Mouse (Mus musculus): ENCODE data around the gene Slc30a3. TPM values are rescaled to one million over a fixed set of nuclear protein-coding genes. Genes with fewer than 3 reads are reported as not detected.
"Not testable (repeated sequence)": the region's sequence is repeated elsewhere in the genome, so short reads cannot be mapped to it uniquely, and the experiment has no call there.

Slc30a3 gene
- polyA plus RNA-seq, 1 experiment from 2014 or later = 18.0 TPM

- Histone ChIP-seq H3K4me2 (ENCODE audit: low read length) (no peak overlapping the region), H3K9ac (ENCODE audit: low read depth, low read length) (no peak overlapping the region), H3K27ac (ENCODE audit: low read length) (no peak overlapping the region), H3K27me3 (ENCODE audit: control insufficient read depth, insufficient read depth, low read depth, low read length) (no peaks in the 10 kb centered on the region), H3K4me3 (ENCODE audit: low read depth, low read length) (no peak overlapping the region), H3K36me3 (ENCODE audit: control insufficient read depth, insufficient read depth, low read length) (peaks cover 54% of the 10 kb centered on the region), H3K4me1 (ENCODE audit: control insufficient read depth, insufficient read depth, low read length) (no peaks in the 10 kb centered on the region), H3K9me3 (replicated peaks; ENCODE audit: control insufficient read depth, low read length, poor library complexity, severe bottlenecking) (no peaks in the 10 kb centered on the region)
- no peak for ATAC-seq
- WGBS = 97% methylated on average over 3 of the region's 3 CpGs
Observed at GRCm38 (mm10) chr5:31069810-31070209, 38.2 kb downstream of the Slc30a3 start.

- no peaks in the 10 kb centered on the region for H3K27me3 ChIP-seq (ENCODE audit: control insufficient read depth, insufficient read depth, low read depth, low read length)
- H3K36me3 ChIP-seq (ENCODE audit: control insufficient read depth, insufficient read depth, low read length) = peaks cover 11% of the 10 kb centered on the region
- peak overlapping the region; percentile 94 for H3K4me2 ChIP-seq (ENCODE audit: low read length)
- WGBS = 22% methylated on average over 19 of the region's 19 CpGs
- no peak for ATAC-seq
- H3K9ac ChIP-seq (ENCODE audit: low read depth, low read length) = peak overlapping the region; percentile 81
- H3K4me3 ChIP-seq (ENCODE audit: low read depth, low read length) = peak overlapping the region; percentile 75
- H3K9me3 ChIP-seq (replicated peaks; ENCODE audit: control insufficient read depth, low read length, poor library complexity, severe bottlenecking) = no peaks in the 10 kb centered on the region
- H3K4me1 ChIP-seq (ENCODE audit: control insufficient read depth, insufficient read depth, low read length) = peaks cover 19% of the 10 kb centered on the region
- H3K27ac ChIP-seq (ENCODE audit: low read length) = peak overlapping the region; percentile 70
Observed at GRCm38 (mm10) chr5:31055216-31056140, 52.6 kb downstream of the Slc30a3 start.

- Histone ChIP-seq H3K27me3 (ENCODE audit: control insufficient read depth, insufficient read depth, low read depth, low read length) (no peaks in the 10 kb centered on the region), H3K4me1 (ENCODE audit: control insufficient read depth, insufficient read depth, low read length) (peaks cover 19% of the 10 kb centered on the region), H3K4me2 (ENCODE audit: low read length) (peak within 1 kb of the TSS; percentile 94), H3K27ac (ENCODE audit: low read length) (peak within 1 kb of the TSS; percentile 73), H3K9me3 (replicated peaks; ENCODE audit: control insufficient read depth, low read length, poor library complexity, severe bottlenecking) (no peaks in the 10 kb centered on the region), H3K4me3 (ENCODE audit: low read depth, low read length) (peak within 1 kb of the TSS; percentile 75), H3K9ac (ENCODE audit: low read depth, low read length) (peak within 1 kb of the TSS; percentile 81), H3K36me3 (ENCODE audit: control insufficient read depth, insufficient read depth, low read length) (peaks cover 6% of the 10 kb centered on the region)
- WGBS = under 1% methylated on average over 63 of the region's 64 CpGs
- peak; percentile 98 for ATAC-seq
Observed at GRCm38 (mm10) chr5:31054261-31055215, 53.5 kb downstream of the Slc30a3 start, which contains the start of gene Cad. Gene Cad (plus strand): TSS chr5:31054780.

- H3K9ac ChIP-seq (ENCODE audit: low read depth, low read length) = peak overlapping the region; percentile 65
- H3K27ac ChIP-seq (ENCODE audit: low read length); H3K9me3 ChIP-seq (replicated peaks; ENCODE audit: control insufficient read depth, low read length, poor library complexity, severe bottlenecking); H3K36me3 ChIP-seq (ENCODE audit: control insufficient read depth, insufficient read depth, low read length); H3K27me3 ChIP-seq (ENCODE audit: control insufficient read depth, insufficient read depth, low read depth, low read length); ATAC-seq: not testable (repeated sequence)
- H3K4me1 ChIP-seq (ENCODE audit: control insufficient read depth, insufficient read depth, low read length) = peaks cover 19% of the 10 kb centered on the region
- H3K4me3 ChIP-seq (ENCODE audit: low read depth, low read length) = peak overlapping the region; percentile 75
- peak overlapping the region; percentile 94 for H3K4me2 ChIP-seq (ENCODE audit: low read length)
- 31% methylated on average over 4 of the region's 4 CpGs for WGBS
Observed at GRCm38 (mm10) chr5:31053728-31054127, 54.3 kb downstream of the Slc30a3 start.

- no peak overlapping the region for H3K4me2 ChIP-seq (ENCODE audit: low read length)
- ATAC-seq = no peak
- H3K9me3 ChIP-seq (replicated peaks; ENCODE audit: control insufficient read depth, low read length, poor library complexity, severe bottlenecking) = no peaks in the 10 kb centered on the region
- H3K9ac ChIP-seq (ENCODE audit: low read depth, low read length) = no peak overlapping the region
- H3K27me3 ChIP-seq (ENCODE audit: control insufficient read depth, insufficient read depth, low read depth, low read length) = no peaks in the 10 kb centered on the region
- peaks cover 21% of the 10 kb centered on the region for H3K4me1 ChIP-seq (ENCODE audit: control insufficient read depth, insufficient read depth, low read length)
- no peak overlapping the region for H3K4me3 ChIP-seq (ENCODE audit: low read depth, low read length)
- H3K27ac ChIP-seq (ENCODE audit: low read length) = no peak overlapping the region
- H3K36me3 ChIP-seq (ENCODE audit: control insufficient read depth, insufficient read depth, low read length) = peaks cover 3% of the 10 kb centered on the region
Observed at GRCm38 (mm10) chr5:31050427-31050826, 57.6 kb downstream of the Slc30a3 start.

- WGBS = under 1% methylated on average over 23 of the region's 23 CpGs
- peak; percentile 51 for ATAC-seq
- H3K4me2 ChIP-seq (ENCODE audit: low read length) = peak within 1 kb of the TSS; percentile 82
Observed at GRCm38 (mm10) chr5:31048763-31049641, 59.0 kb downstream of the Slc30a3 start, which contains the start of gene Slc5a6. Gene Slc5a6 (minus strand): TSS chr5:31048924.

GRCm38 (mm10) chr5:31047848-31048762, 59.9 kb downstream of the Slc30a3 start, which contains the start of gene Atraid:
Gene Atraid (plus strand): TSS chr5:31048312.
- peak within 1 kb of the TSS; percentile 66 for H3K4me3 ChIP-seq (ENCODE audit: low read depth, low read length)
- WGBS = under 1% methylated on average over 72 of the region's 73 CpGs
- peak within 1 kb of the TSS; percentile 82 for H3K4me2 ChIP-seq (ENCODE audit: low read length)
- peaks cover 8% of the 10 kb centered on the region; the same call in 1 of the 2 replicates for H3K4me1 ChIP-seq (ENCODE audit: control insufficient read depth, insufficient read depth, low read length)
- H3K9me3 ChIP-seq (replicated peaks; ENCODE audit: control insufficient read depth, low read length, poor library complexity, severe bottlenecking) = no peaks in the 10 kb centered on the region
- H3K9ac ChIP-seq (ENCODE audit: low read depth, low read length) = peak within 1 kb of the TSS; percentile 92
- H3K27me3 ChIP-seq (ENCODE audit: control insufficient read depth, insufficient read depth, low read depth, low read length) = no peaks in the 10 kb centered on the region
- H3K36me3 ChIP-seq (ENCODE audit: control insufficient read depth, insufficient read depth, low read length) = peaks cover 13% of the 10 kb centered on the region
- peak; percentile 95 for ATAC-seq
- peak within 1 kb of the TSS; percentile 92 for H3K27ac ChIP-seq (ENCODE audit: low read length)

More at GRCm38 (mm10) chr5:31048763-31049641, 59.0 kb downstream of the Slc30a3 start, which contains the start of gene Slc5a6:
- no peaks in the 10 kb centered on the region for H3K27me3 ChIP-seq (ENCODE audit: control insufficient read depth, insufficient read depth, low read depth, low read length)
- H3K4me1 ChIP-seq (ENCODE audit: control insufficient read depth, insufficient read depth, low read length) = peaks cover 14% of the 10 kb centered on the region
- peak within 1 kb of the TSS; percentile 92 for H3K27ac ChIP-seq (ENCODE audit: low read length)
- H3K9me3 ChIP-seq (replicated peaks; ENCODE audit: control insufficient read depth, low read length, poor library complexity, severe bottlenecking) = no peaks in the 10 kb centered on the region
- peaks cover 8% of the 10 kb centered on the region for H3K36me3 ChIP-seq (ENCODE audit: control insufficient read depth, insufficient read depth, low read length)
- peak within 1 kb of the TSS; percentile 66 for H3K4me3 ChIP-seq (ENCODE audit: low read depth, low read length)
- peak within 1 kb of the TSS; percentile 92 for H3K9ac ChIP-seq (ENCODE audit: low read depth, low read length)

All from midbrain, embryonic 16.5 days (tissue).